Mouse (Mus musculus) E14TG2a.4 (cell line): ENCODE measurements around the gene Ins2.

Source experiments
- CTCF ChIP-seq: conservative IDR thresholded peaks from 2 replicates; pipeline ENCODE4 v1.5.1; 2014; ENCODE audit warnings: low read length
- NANOG ChIP-seq: IDR thresholded peaks from 2 replicates; pipeline ENCODE4 v1.6.1; 2014; ENCODE audit warnings: borderline replicate concordance, low read length, mixed read lengths
- POU5F1 ChIP-seq: IDR thresholded peaks from 2 replicates; pipeline ENCODE4 v1.6.1; 2014; ENCODE audit warnings: low read length, borderline replicate concordance

DNA sequence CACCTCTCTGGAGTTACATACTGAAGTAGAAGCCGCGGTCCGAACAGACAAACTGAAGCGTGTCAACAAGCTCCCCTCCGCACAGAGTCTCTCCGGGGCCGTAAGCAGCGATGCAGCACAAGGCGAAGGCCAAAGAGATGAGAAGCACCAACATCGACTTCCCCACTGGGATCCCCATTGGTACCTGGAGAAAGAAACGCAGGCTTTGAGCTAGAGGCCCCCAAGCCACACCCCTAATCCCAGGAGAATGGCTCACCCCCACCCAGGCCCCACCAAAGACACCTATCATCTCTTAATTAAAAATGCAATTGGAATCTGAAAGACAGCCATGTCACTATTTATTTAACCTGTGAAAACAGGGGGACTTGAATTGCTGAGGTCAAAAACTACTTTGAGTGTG lies 87.5 kb downstream of the Ins2 start:
- no peak for TF ChIP-seq CTCF
- peak; percentile 70 for TF ChIP-seq NANOG
- TF ChIP-seq POU5F1 = no peak
